Mouse (Mus musculus): ENCODE measurements around the gene Gm28434.

Gm28434 gene

GRCm38 (mm10) chr5:87969201-87969600 lies at the start of gene Gm28434, which contains the start of gene 2310003L06Rik:
TSS of gene Gm28434 (plus strand) at chr5:87969517.
TSS of gene 2310003L06Rik (plus strand) at chr5:87969459.
- DNase-seq (ENCODE audit: low read depth): no peak

- DNase-seq (ENCODE audit: low read depth): no peak
These were observed 43.9 kb upstream of the Gm28434 start, which contains the start of gene Csn3 for GRCm38 (mm10) chr5:87925372-87925771. TSS of gene Csn3 (plus strand) at chr5:87925579.

- no peak for DNase-seq (ENCODE audit: low read depth)
These were observed 37.7 kb upstream of the Gm28434 start for GRCm38 (mm10) chr5:87931603-87932002.

GRCm38 (mm10) chr5:87940752-87941151 lies 28.6 kb upstream of the Gm28434 start:
- DNase-seq (ENCODE audit: low read depth): no peak

GRCm38 (mm10) chr5:87942515-87942914 lies 26.8 kb upstream of the Gm28434 start:
- no peak for DNase-seq (ENCODE audit: low read depth)

- no peak for DNase-seq (ENCODE audit: low read depth)
These were observed 17.5 kb upstream of the Gm28434 start for GRCm38 (mm10) chr5:87951836-87952235.

- DNase-seq (ENCODE audit: low read depth): no peak
These were observed 9.8 kb downstream of the Gm28434 start, which contains the start of gene Cabs1 for GRCm38 (mm10) chr5:87979139-87979538. TSS of gene Cabs1 (plus strand) at chr5:87979439.

- no peak for DNase-seq (ENCODE audit: low read depth)
These were observed 13.3 kb downstream of the Gm28434 start for GRCm38 (mm10) chr5:87982468-87983214.

GRCm38 (mm10) chr5:88002249-88002648 lies 32.9 kb downstream of the Gm28434 start, which contains the start of gene Smr3a:
TSS of gene Smr3a (plus strand) at chr5:88002549.
- DNase-seq (ENCODE audit: low read depth): no peak

- DNase-seq (ENCODE audit: low read depth): no peak
These were observed 35.9 kb downstream of the Gm28434 start for GRCm38 (mm10) chr5:88005241-88005640.
